Mouse (Mus musculus): ENCODE results near the gene Plekhg2. TPM values are rescaled to one million over a fixed set of nuclear protein-coding genes. Genes with fewer than 3 reads are reported as not detected.

Plekhg2 gene
- polyA plus RNA-seq, 1 experiment from 2014 or later: 118 TPM

GRCm38 (mm10) chr7:28371514-28371989 is 847 bp downstream of the Plekhg2 start:
- Histone ChIP-seq H3K27me3 (ENCODE audit: low read depth, poor library complexity, severe bottlenecking) (no peaks in the 10 kb centered on the region), H3K4me1 (peaks cover 49% of the 10 kb centered on the region), H3K36me3 (peaks cover 39% of the 10 kb centered on the region), H3K27ac (peak overlapping the region; percentile 98), H3K9me3 (replicated peaks) (no peaks in the 10 kb centered on the region), H3K4me3 (peak overlapping the region; percentile 82)
- peak; percentile 81 for DNase-seq (ENCODE audit: low spot score)
- WGBS: under 1% methylated on average over 42 of the region's 43 CpGs

DNA sequence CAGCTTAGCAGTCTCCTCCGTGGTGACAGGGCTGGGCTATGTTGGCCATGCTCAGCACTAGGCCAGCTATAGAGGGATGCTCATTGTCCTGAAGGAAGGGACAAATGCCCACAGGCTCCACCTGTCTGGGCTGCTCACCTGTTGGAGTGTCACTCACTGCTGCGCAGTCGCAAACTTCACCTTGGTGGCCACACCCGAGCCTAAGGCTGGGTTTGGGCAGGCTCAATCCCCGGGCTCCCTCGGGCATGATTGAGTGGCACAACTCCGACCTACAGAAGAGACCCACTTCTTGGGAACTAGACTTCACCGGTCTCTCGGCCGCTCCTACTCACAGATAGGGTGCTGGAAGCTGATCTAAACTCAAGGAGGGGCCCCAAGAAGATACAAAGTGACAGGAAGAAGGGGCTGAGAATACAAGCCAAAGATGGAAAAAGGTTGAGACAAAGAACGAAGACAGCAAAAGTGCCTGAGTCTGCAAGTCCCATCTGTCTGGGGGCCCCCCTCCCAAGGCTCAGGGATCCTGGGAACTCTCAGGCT is 1.4 kb downstream of the Plekhg2 start:
- H3K9me3 ChIP-seq (replicated peaks): no peaks in the 10 kb centered on the region
- peaks cover 44% of the 10 kb centered on the region for H3K4me1 ChIP-seq
- WGBS: 12% methylated on average over 11 of the region's 11 CpGs
- peak overlapping the region; percentile 98 for H3K27ac ChIP-seq
- H3K27me3 ChIP-seq (ENCODE audit: low read depth, poor library complexity, severe bottlenecking): no peaks in the 10 kb centered on the region
- peaks cover 44% of the 10 kb centered on the region for H3K36me3 ChIP-seq
- peak overlapping the region; percentile 82 for H3K4me3 ChIP-seq
- no peak for DNase-seq (ENCODE audit: low spot score)

GRCm38 (mm10) chr7:28370051-28370450 is 2.3 kb downstream of the Plekhg2 start:
- 94% methylated on average over 14 of the region's 14 CpGs for WGBS
- H3K4me3 ChIP-seq: peak overlapping the region; percentile 82
- no peaks in the 10 kb centered on the region for H3K9me3 ChIP-seq (replicated peaks)
- H3K27me3 ChIP-seq (ENCODE audit: low read depth, poor library complexity, severe bottlenecking): no peaks in the 10 kb centered on the region
- peaks cover 54% of the 10 kb centered on the region for H3K36me3 ChIP-seq
- H3K27ac ChIP-seq: peak overlapping the region; percentile 42; the same call in 1 of the 2 replicates
- DNase-seq (ENCODE audit: low spot score): no peak
- peaks cover 37% of the 10 kb centered on the region for H3K4me1 ChIP-seq

DNA sequence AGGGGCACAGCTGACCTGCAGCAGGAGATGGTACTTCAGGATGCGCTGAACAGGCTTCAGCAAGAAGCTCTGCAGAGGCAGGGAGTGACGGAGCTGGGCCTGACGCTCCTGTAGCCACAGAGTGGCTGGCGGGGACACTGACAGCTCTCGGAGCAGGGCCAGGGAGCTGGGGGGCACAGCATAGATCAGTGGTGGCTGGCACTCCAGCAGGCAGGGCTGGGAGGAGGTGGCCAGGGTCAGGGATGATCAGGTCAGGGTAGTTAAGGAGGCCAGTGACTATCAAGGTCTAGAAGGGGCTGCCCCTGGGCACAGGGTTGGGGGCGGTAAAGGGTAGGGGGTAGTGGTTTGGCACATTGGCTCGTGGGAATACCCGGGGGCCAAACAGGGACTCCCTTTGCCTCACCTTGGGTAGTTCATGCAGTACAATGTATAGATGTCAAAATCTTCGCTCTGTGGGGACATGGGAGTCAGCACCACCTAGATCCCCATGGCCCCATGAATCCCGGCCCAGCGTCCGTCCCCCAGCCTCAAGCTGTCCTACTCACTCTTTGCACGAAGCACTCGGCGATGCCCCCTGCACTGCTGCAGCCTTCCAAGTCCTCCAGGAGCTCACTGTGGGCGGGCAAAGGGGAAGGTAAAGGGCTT is 4.0 kb downstream of the Plekhg2 start:
- whole genome bisulfite sequencing: 93% methylated on average over 16 of the region's 16 CpGs
- Histone ChIP-seq H3K9me3 (replicated peaks) (no peaks in the 10 kb centered on the region), H3K27ac (no peak overlapping the region), H3K27me3 (ENCODE audit: low read depth, poor library complexity, severe bottlenecking) (no peaks in the 10 kb centered on the region), H3K36me3 (peaks cover 71% of the 10 kb centered on the region), H3K4me1 (peaks cover 27% of the 10 kb centered on the region), H3K4me3 (peak overlapping the region; percentile 18; the same call in 1 of the 2 replicates)
- DNase-seq (ENCODE audit: low spot score): no peak

DNA sequence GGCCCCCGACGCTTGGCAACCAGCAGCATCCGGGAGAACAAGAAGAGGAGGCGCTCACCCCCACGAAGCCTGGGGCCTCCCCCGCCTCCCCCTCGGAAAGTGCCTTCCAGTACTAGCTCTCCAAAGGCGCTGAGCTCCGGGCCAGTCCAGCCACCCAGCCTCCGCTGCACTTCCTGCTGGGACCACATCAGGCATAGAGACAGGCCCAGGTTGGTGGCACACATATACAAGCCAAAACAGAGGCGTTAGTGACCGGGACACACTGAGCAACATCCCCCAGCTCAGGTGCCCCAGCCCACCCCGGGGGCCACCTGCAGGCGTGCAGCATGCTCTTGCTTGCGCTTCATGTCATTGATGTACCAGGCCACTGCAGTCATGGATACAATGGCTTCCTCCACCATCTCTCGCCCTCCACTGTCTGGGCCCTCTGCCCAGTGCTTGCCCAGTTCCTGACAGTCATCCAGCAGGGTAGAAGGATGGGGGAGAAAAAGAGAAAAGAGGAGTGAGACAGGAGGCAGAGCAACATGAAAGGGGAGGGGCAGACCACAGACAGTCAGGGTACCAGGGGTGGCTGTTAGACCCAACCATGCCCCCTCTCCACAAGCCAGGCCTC is 4.6 kb downstream of the Plekhg2 start:
- Histone ChIP-seq H3K4me3 (no peak overlapping the region), H3K36me3 (peaks cover 77% of the 10 kb centered on the region), H3K9me3 (replicated peaks) (no peaks in the 10 kb centered on the region), H3K27ac (no peak overlapping the region), H3K4me1 (peaks cover 27% of the 10 kb centered on the region), H3K27me3 (ENCODE audit: low read depth, poor library complexity, severe bottlenecking) (no peaks in the 10 kb centered on the region)
- 92% methylated on average over 16 of the region's 16 CpGs for WGBS
- DNase-seq (ENCODE audit: low spot score): no peak

DNA sequence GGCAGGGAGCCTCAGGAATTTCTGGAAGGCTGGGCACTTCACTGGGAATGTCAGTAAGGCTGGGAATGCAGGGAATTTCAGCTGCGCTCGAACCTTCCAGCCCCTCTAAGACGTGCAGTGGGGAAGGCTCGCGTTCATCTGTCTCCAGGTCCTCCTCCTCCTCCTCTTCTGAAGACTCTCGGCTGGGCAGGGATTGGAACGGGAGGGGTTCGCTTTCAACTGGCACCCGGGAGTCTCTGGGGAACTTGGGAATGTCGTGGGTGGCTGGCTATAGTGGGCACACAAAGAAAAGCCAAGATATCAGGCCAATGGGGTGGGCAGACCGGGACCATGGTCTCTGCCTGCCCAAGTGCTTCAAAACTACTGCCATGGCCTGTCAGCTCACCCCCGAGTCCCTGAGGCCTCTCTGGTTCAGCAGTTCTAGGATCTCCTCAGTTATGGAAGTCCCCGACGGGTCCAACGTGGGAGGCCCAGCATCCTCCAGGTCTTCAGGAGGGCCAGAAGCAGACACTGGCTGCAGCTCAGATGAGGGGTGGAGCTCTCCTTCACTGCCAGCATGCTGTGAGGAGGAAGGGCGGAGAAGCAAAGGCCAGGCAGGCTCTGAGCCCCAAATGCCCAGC is 9.8 kb downstream of the Plekhg2 start:
- Histone ChIP-seq H3K4me1 (peaks cover 12% of the 10 kb centered on the region), H3K27me3 (ENCODE audit: low read depth, poor library complexity, severe bottlenecking) (no peaks in the 10 kb centered on the region), H3K27ac (no peak overlapping the region), H3K9me3 (replicated peaks) (no peaks in the 10 kb centered on the region), H3K4me3 (no peak overlapping the region), H3K36me3 (peaks cover 92% of the 10 kb centered on the region)
- WGBS: 90% methylated on average over 16 of the region's 16 CpGs
- DNase-seq (ENCODE audit: low spot score): no peak

- Histone ChIP-seq H3K4me3 (no peak overlapping the region), H3K4me1 (peaks cover 19% of the 10 kb centered on the region), H3K9me3 (replicated peaks) (no peaks in the 10 kb centered on the region), H3K36me3 (peaks cover 85% of the 10 kb centered on the region), H3K27ac (no peak overlapping the region), H3K27me3 (ENCODE audit: low read depth, poor library complexity, severe bottlenecking) (no peaks in the 10 kb centered on the region)
- 96% methylated on average over 20 of the region's 20 CpGs for WGBS
- DNase-seq (ENCODE audit: low spot score): no peak
These were observed 10.6 kb downstream of the Plekhg2 start for GRCm38 (mm10) chr7:28361647-28362341.

DNA sequence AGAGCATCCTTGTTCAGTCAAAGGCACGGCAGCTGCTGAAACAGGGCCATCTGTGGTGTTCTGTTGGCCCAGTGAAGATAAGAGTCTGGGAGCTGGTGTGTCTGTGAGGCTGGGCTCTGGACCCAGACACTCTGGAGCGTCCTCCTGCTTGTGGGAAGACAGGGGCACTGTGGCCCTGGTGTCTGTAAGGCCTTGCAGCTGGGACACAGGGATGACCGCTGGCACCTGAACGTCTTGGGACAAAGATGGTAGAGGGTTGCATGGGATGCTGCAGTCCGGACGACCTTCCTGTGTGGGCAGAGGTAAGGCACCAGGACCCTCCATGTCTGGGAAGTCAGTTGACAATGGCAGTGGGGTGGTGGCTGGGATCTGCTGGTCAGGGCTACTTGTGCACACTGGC is 12.1 kb downstream of the Plekhg2 start:
- peaks cover 24% of the 10 kb centered on the region for H3K4me1 ChIP-seq
- H3K9me3 ChIP-seq (replicated peaks): no peaks in the 10 kb centered on the region
- peaks cover 78% of the 10 kb centered on the region for H3K36me3 ChIP-seq
- no peaks in the 10 kb centered on the region for H3K27me3 ChIP-seq (ENCODE audit: low read depth, poor library complexity, severe bottlenecking)
- 94% methylated on average over 6 of the region's 6 CpGs for WGBS
- no peak for DNase-seq (ENCODE audit: low spot score)
- H3K4me3 ChIP-seq: no peak overlapping the region
- no peak overlapping the region for H3K27ac ChIP-seq

- H3K4me1 ChIP-seq: peaks cover 24% of the 10 kb centered on the region
- no peaks in the 10 kb centered on the region for H3K27me3 ChIP-seq (ENCODE audit: low read depth, poor library complexity, severe bottlenecking)
- peaks cover 78% of the 10 kb centered on the region for H3K36me3 ChIP-seq
- no peak overlapping the region for H3K4me3 ChIP-seq
- no peak overlapping the region for H3K27ac ChIP-seq
- WGBS: 91% methylated on average over 10 of the region's 10 CpGs
- DNase-seq (ENCODE audit: low spot score): no peak
- no peaks in the 10 kb centered on the region for H3K9me3 ChIP-seq (replicated peaks)
These were observed 12.5 kb downstream of the Plekhg2 start for GRCm38 (mm10) chr7:28359854-28360253.

DNA sequence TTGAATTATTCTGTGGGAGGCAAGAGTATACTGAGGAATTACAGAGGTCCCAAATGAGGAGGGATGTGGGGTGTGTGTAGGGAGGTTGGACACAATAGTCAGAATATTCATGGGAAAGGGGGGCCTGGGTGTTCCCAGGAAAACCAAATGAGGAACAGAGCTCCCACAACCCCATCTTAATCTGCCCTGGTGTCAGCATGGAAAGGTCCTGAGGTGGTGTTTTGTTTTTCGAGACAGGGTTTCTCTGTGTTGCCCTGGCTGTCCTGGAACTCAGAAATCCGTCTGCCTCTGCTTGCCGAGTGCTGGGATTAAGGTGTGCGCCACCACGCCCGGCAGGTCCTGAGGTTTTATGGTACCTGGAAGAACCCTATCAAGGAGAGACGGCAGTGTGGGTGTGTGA is 14.0 kb downstream of the Plekhg2 start:
- H3K36me3 ChIP-seq: peaks cover 77% of the 10 kb centered on the region
- peaks cover 24% of the 10 kb centered on the region for H3K4me1 ChIP-seq
- no peak for DNase-seq (ENCODE audit: low spot score)
- H3K27ac ChIP-seq: peak overlapping the region; percentile 70; the same call in 1 of the 2 replicates
- 73% methylated on average over 7 of the region's 7 CpGs for WGBS
- no peaks in the 10 kb centered on the region for H3K9me3 ChIP-seq (replicated peaks)
- no peaks in the 10 kb centered on the region for H3K27me3 ChIP-seq (ENCODE audit: low read depth, poor library complexity, severe bottlenecking)
- H3K4me3 ChIP-seq: no peak overlapping the region

- no peaks in the 10 kb centered on the region for H3K27me3 ChIP-seq (ENCODE audit: low read depth, poor library complexity, severe bottlenecking)
- peaks cover 24% of the 10 kb centered on the region for H3K4me1 ChIP-seq
- no peak for DNase-seq (ENCODE audit: low spot score)
- no peaks in the 10 kb centered on the region for H3K9me3 ChIP-seq (replicated peaks)
- H3K4me3 ChIP-seq: no peak overlapping the region
- peak overlapping the region; percentile 70 for H3K27ac ChIP-seq
- WGBS: 19% methylated on average over 5 of the region's 5 CpGs
- H3K36me3 ChIP-seq: peaks cover 77% of the 10 kb centered on the region
These were observed 14.4 kb downstream of the Plekhg2 start for GRCm38 (mm10) chr7:28357984-28358383.

DNA sequence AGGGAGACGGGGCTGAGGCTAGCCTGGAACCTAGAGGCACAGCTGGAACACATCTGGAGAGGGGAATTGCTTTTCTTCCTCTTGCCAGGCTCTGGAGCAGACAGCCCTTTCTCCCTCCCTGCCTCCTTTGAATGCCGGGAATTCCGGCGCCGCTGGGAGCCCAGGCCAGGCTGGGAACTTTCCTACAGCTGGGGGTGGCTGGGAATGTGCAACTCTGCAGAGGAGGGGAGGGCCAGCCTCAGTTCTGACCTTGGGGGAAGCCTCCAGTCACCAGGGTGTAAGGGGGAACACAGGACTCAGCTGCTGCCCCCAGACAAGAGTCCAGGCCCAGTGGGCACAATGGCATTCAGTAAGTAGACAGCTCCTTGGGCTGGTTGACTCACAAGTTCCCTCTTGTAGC is 15.4 kb downstream of the Plekhg2 start:
- Histone ChIP-seq H3K4me1 (peaks cover 26% of the 10 kb centered on the region), H3K4me3 (no peak overlapping the region), H3K27me3 (ENCODE audit: low read depth, poor library complexity, severe bottlenecking) (no peaks in the 10 kb centered on the region), H3K27ac (peak overlapping the region; percentile 70), H3K9me3 (replicated peaks) (no peaks in the 10 kb centered on the region), H3K36me3 (peaks cover 77% of the 10 kb centered on the region)
- WGBS: 2% methylated on average over 5 of the region's 5 CpGs
- DNase-seq (ENCODE audit: low spot score): peak; percentile 72

Data from limb, embryonic 10.5 days (tissue).